Mouse (Mus musculus) thymus, adult 2 months (tissue): ENCODE measurements around the gene Ankrd63.

Experiments used
- CTCF ChIP-seq: fragments of 200-500 bp; IDR thresholded peaks from 2 replicates; pipeline ENCODE4 v1.5.1; 2012; ENCODE audit warnings: mild to moderate bottlenecking, control low read depth, low read length, moderate library complexity, borderline replicate concordance; ENCODE audit not compliant: control insufficient read depth, poor library complexity, insufficient read depth; ENCODE audit errors: extremely low read depth
- POLR2A ChIP-seq: fragments of 200-500 bp; IDR thresholded peaks from 2 replicates; pipeline ENCODE4 v1.6.1; 2012; ENCODE audit warnings: mild to moderate bottlenecking, low read length, control low read depth, moderate library complexity; ENCODE audit not compliant: control insufficient read depth, poor library complexity, insufficient read depth; ENCODE audit errors: extremely low read depth

- no peak for TF ChIP-seq CTCF
- no peak for TF ChIP-seq POLR2A
These were observed 23.1 kb upstream of the Ankrd63 start for GRCm38 (mm10) chr2:118726873-118727272.
